Mouse (Mus musculus) kidney, postnatal 0 days (tissue): Measurements from ENCODE around the gene Pla2g15. TPM values are rescaled to one million over a fixed set of nuclear protein-coding genes. Genes with fewer than 3 reads are reported as not detected.

Source experiments
- ATAC-seq: fragments of 200-750 bp; cut with Nextera tagmentation; replicated peaks from 2 replicates; pipeline ENCODE4 v1.8.0; 2017; ENCODE audit warnings: low read depth, moderate number of reproducible peaks, moderate TSS enrichment, moderate library complexity; ENCODE audit not compliant: low FRiP score
- DNase-seq: peaks from one replicate; pipeline ENCODE4 v3.0.0-alpha.2; 2016; ENCODE audit warnings: low spot score
- H3K27ac ChIP-seq: fragments of 300-500 bp; sonication (generic); 2 replicates; pipeline ENCODE4 v1.5.1; 2014; ENCODE audit warnings: mild to moderate bottlenecking
- H3K27me3 ChIP-seq: fragments of 300-500 bp; sonication (generic); 2 replicates; pipeline ENCODE4 v1.6.1; 2014; ENCODE audit warnings: low read length, mixed read lengths; ENCODE audit not compliant: insufficient read depth
- H3K36me3 ChIP-seq: fragments of 300-500 bp; sonication (generic); 2 replicates; pipeline ENCODE4 v1.6.1; 2014; ENCODE audit warnings: low read length, mixed read lengths; ENCODE audit not compliant: insufficient read depth
- H3K4me1 ChIP-seq: fragments of 300-500 bp; sonication (generic); replicated peaks from 2 replicates; pipeline ENCODE4 v1.6.1; 2014; ENCODE audit warnings: antibody characterized with exemption, low read length, mixed read lengths; ENCODE audit not compliant: insufficient read depth
- H3K4me2 ChIP-seq: fragments of 300-500 bp; sonication (generic); 2 replicates; pipeline ENCODE4 v1.6.1; 2014; ENCODE audit warnings: mild to moderate bottlenecking, low read length, moderate library complexity, mixed read lengths
- H3K4me3 ChIP-seq: fragments of 300-500 bp; sonication (generic); replicated peaks from 2 replicates; pipeline ENCODE4 v1.5.1; 2014; ENCODE audit warnings: low read depth, low read length
- H3K9ac ChIP-seq: fragments of 300-500 bp; sonication (generic); 2 replicates; pipeline ENCODE4 v1.6.1; 2014; ENCODE audit warnings: low read depth, low read length
- H3K9me3 ChIP-seq: fragments of 300-500 bp; sonication (generic); replicated peaks from 2 replicates; pipeline ENCODE4 v1.6.1; 2016; ENCODE audit warnings: low read length, inconsistent platforms, mixed read lengths
- CTCF ChIP-seq: IDR thresholded peaks from 2 replicates; pipeline ENCODE4 v1.5.1; 2016; ENCODE audit warnings: antibody characterized with exemption, low read depth, mild to moderate bottlenecking, moderate library complexity
- WGBS: fragments of 180-500 bp; shearing (Covaris S2); extraction: QIAGEN DNeasy Blood & Tissue Kit; methylation state at CpG from one replicate; pipeline ENCODE4 v1.1.7; 2014; 5-methylcytosine and 5-hydroxymethylcytosine counted together
- polyA plus RNA-seq: library from polyadenylated mRNA; unstranded; fragments of >200 nt; fragmentation: Nextera tagmentation; extraction: Ambion mirVana; gene quantifications from 2 replicates; pipeline ENCODE4 v1.2.1, GENCODE M21; 2015

Gene Pla2g15
- polyA plus RNA-seq, 1 experiment from 2014 or later, result 8.1 TPM

DNA sequence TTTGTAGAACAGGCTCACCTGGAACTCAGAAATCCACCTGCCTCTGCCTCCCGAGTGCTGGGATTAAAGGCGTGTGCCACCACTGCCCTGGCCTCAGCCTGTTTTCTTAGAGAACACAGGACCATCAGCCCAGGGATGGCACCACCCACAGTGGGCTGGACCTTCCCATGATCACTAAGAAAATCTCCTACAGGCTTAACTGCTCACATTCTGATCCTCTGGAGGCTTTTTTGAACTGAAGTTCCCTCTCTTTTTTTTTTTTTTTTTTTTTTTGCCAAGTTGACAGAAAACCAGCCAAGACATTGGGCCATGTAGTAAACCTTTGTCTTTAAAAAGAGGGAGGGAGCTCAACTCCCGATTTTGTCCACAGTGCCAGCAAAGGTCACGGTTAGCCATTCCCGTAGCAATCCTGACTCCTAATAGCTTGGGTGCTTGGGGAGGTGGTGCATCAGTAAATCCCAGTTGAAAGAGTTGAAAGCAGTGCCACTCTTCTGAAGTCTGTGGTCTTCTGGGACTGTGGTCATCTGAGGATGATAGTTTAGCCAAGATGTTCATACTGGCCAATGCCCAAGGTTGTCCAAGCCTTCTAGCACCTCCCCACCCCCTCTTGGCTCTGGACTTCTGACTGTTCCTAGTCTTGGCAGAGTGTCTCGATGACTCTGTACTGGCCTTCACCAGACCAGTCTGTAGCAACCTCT is 2.2 kb upstream of the Pla2g15 start:
- 80% methylated on average over 6 of the region's 6 CpGs for WGBS
- H3K4me3 ChIP-seq, result no peak overlapping the region
- peaks cover 8% of the 10 kb centered on the region for H3K4me1 ChIP-seq
- no peaks in the 10 kb centered on the region for H3K36me3 ChIP-seq
- no peak for TF ChIP-seq CTCF
- no peak overlapping the region for H3K4me2 ChIP-seq
- no peak overlapping the region for H3K9ac ChIP-seq
- H3K27me3 ChIP-seq, result no peaks in the 10 kb centered on the region
- H3K27ac ChIP-seq, result no peak overlapping the region
- ATAC-seq (no peak), DNase-seq (no peak)
- H3K9me3 ChIP-seq, result no peaks in the 10 kb centered on the region

DNA sequence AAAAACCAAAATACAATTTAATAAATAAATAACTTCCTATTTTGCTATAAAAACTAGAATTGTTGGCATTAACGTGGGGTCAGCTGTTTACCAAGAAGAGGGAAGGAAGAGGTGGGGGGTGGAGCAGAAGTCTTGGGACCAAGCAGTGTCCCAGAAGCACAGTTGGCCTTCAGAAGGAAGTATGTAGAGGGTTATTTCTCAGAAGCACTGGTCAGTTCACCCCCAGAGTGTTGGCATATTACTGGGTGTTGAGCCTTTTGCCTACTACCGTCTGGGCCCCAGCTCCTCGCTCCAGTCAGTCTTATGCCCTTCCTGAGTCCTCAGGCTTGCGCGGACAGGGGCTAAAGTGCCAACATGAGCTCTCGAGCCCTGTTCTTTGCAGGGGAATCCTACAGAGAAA is 1.2 kb upstream of the Pla2g15 start:
- no peak overlapping the region for H3K4me2 ChIP-seq
- H3K9ac ChIP-seq, result no peak overlapping the region
- no peak overlapping the region for H3K27ac ChIP-seq
- no peak for DNase-seq
- H3K36me3 ChIP-seq, result no peaks in the 10 kb centered on the region
- WGBS, result 93% methylated on average over 6 of the region's 6 CpGs
- H3K4me1 ChIP-seq, result peaks cover 8% of the 10 kb centered on the region
- no peak overlapping the region for H3K4me3 ChIP-seq
- no peaks in the 10 kb centered on the region for H3K9me3 ChIP-seq
- ATAC-seq, result no peak
- no peaks in the 10 kb centered on the region for H3K27me3 ChIP-seq
- TF ChIP-seq CTCF, result no peak

DNA sequence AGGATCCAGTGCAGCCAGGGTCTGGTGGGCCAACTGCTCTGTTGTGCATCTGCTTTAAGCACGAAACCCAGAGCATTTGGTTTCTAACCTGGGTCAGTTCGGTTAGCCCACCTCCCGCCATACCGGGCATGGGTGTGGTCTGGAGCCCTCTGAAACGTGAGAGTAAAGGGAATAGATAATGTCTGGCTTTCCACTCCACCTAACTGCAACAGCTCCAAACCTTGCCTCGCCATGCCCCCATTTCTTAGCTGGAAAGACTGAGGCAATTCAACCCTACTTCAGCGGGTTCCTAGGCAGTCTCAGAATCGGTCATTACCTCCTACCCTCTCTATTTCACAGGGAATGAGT is 428 bp downstream of the Pla2g15 start:
- H3K9me3 ChIP-seq, result no peaks in the 10 kb centered on the region
- peaks cover 8% of the 10 kb centered on the region for H3K4me1 ChIP-seq
- H3K27ac ChIP-seq, result no peak overlapping the region; the same call in 1 of the 2 replicates
- WGBS, result 22% methylated on average over 8 of the region's 8 CpGs
- peak overlapping the region; percentile 66 for H3K4me3 ChIP-seq
- ATAC-seq (no peak), DNase-seq (no peak)
- no peak for TF ChIP-seq CTCF
- H3K4me2 ChIP-seq, result peak overlapping the region; percentile 77
- peak overlapping the region; percentile 58 for H3K9ac ChIP-seq
- no peaks in the 10 kb centered on the region for H3K27me3 ChIP-seq
- no peaks in the 10 kb centered on the region for H3K36me3 ChIP-seq

DNA sequence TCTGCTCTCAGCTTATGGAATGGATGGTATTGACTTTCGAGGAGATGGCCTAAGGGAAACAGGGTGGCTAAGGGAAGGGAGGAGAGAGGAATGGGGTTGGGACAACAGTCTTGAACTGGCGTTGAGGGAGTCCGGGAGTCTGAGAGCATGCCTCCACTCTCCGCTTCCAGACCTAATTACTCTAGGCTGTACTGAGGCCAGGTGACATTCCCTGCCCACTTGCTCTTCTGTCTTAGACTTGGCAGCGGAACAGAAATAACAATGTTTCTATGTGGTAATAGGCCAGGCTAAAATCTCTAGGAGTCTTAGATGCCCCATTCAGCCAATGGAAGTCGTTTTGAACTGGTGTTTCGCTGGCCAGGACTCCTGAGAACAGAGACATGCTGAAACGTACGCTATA is 842 bp downstream of the Pla2g15 start:
- DNase-seq, result no peak
- 71% methylated on average over 9 of the region's 9 CpGs for WGBS

DNA sequence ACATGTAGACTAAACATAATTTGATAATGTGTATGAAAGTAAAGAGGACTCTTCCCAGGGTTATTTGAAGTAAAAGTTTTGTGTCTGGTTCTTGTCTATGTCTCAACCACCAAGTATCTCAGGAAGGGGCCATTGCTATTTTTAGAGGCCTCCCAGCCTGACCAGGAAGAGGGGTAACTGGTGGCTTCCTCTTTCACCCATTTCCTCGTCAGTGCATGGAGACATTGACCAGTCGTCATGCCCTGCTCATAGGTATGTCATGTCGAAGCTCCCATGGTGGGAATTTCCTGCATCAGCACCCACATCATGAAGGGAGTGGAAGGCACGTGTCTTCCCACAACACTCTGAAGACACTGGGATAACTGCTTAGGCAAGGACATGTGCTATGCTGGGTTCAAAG is 2.7 kb downstream of the Pla2g15 start:
- no peak overlapping the region for H3K4me2 ChIP-seq
- no peaks in the 10 kb centered on the region for H3K9me3 ChIP-seq
- DNase-seq (no peak), ATAC-seq (no peak)
- no peak overlapping the region for H3K9ac ChIP-seq
- peaks cover 8% of the 10 kb centered on the region for H3K4me1 ChIP-seq
- 74% methylated on average over 4 of the region's 4 CpGs for WGBS
- H3K27ac ChIP-seq, result no peak overlapping the region
- no peak for TF ChIP-seq CTCF
- no peaks in the 10 kb centered on the region for H3K36me3 ChIP-seq
- H3K4me3 ChIP-seq, result no peak overlapping the region
- no peaks in the 10 kb centered on the region for H3K27me3 ChIP-seq

More for the DNA sequence above, 842 bp downstream of the Pla2g15 start:
- no peak for ATAC-seq
- Histone ChIP-seq H3K4me1 (peaks cover 8% of the 10 kb centered on the region), H3K9me3 (no peaks in the 10 kb centered on the region), H3K36me3 (no peaks in the 10 kb centered on the region), H3K27me3 (no peaks in the 10 kb centered on the region), H3K4me3 (peak overlapping the region; percentile 66), H3K9ac (0 out of 2 replicates have a peak overlapping the region, but pooled peaks have one; percentile 58), H3K27ac (no peak overlapping the region), H3K4me2 (peak overlapping the region; percentile 77)
- no peak for TF ChIP-seq CTCF

DNA sequence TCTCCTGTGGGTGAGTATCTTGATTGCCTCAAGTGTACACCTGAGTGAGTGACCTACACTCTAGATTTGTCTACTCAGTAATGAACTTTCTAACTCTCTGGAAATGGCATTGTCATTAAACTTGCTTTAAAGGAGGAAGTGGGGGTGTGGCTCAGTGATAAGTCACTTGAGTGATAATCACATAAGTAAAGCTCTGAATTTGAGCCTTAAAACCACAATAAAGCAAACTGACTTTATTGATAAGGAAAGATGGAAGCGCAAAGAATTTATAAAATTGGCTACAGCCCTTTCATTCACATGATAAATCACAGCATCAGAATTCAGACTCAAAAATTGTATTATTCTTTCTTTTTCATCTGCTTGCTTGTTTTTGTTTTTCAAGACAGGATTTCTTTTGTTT is 7.2 kb downstream of the Pla2g15 start:
- Histone ChIP-seq H3K4me3 (no peak overlapping the region), H3K9me3 (no peaks in the 10 kb centered on the region), H3K4me1 (no peaks in the 10 kb centered on the region), H3K4me2 (no peak overlapping the region), H3K27me3 (no peaks in the 10 kb centered on the region), H3K9ac (no peak overlapping the region), H3K36me3 (peaks cover 5% of the 10 kb centered on the region; the same call in 1 of the 2 replicates), H3K27ac (no peak overlapping the region)
- DNase-seq, result no peak
- no peak for TF ChIP-seq CTCF
- WGBS, result 96% methylated on average over 1 of the region's 1 CpGs
- no peak for ATAC-seq

DNA sequence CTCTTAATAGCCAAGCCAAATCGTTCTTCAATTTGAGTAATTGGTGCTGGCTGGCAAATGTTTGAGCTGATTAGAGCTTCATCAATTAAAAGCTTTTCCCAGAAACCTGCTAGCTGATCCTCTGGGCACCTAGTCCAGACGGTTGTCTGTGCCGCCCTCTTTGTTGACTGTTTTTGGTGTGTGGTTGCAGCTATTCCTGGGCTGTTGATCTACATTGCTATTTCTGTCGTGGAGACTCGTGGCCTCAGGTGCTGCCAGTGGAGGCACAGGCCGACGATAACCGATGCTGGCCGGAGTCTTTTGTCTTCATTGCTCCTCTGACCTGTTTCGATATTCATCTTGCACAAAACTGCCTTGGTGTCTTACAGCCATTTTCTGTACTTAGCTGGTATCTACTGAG is 8.2 kb downstream of the Pla2g15 start:
- no peak for DNase-seq
- peaks cover 5% of the 10 kb centered on the region; the same call in 1 of the 2 replicates for H3K36me3 ChIP-seq
- no peaks in the 10 kb centered on the region for H3K9me3 ChIP-seq
- WGBS, result 93% methylated on average over 10 of the region's 10 CpGs
- no peak overlapping the region for H3K27ac ChIP-seq
- no peak overlapping the region for H3K9ac ChIP-seq
- H3K27me3 ChIP-seq, result no peaks in the 10 kb centered on the region
- no peak for TF ChIP-seq CTCF
- H3K4me3 ChIP-seq, result no peak overlapping the region
- ATAC-seq, result no peak
- H3K4me1 ChIP-seq, result no peaks in the 10 kb centered on the region
- H3K4me2 ChIP-seq, result no peak overlapping the region
